Mouse (Mus musculus) embryonic facial prominence, embryonic 13.5 days (tissue): Measurements from ENCODE around the gene Kat6b. TPM values are rescaled to one million over a fixed set of nuclear protein-coding genes. Genes with fewer than 3 reads are reported as not detected.
"Not testable (repeated sequence)": the region's sequence is repeated elsewhere in the genome, so short reads cannot be mapped to it uniquely, and the experiment has no call there.

Experiments used
- ATAC-seq: fragments of 200-750 bp; cut with Nextera tagmentation; 2 replicates; pipeline ENCODE4 v1.8.0; 2017; ENCODE audit warnings: low read depth; ENCODE audit not compliant: insufficient number of reproducible peaks, insufficient read depth, low FRiP score, low TSS enrichment
- H3K27ac ChIP-seq: fragments of 300-500 bp; sonication (generic); 2 replicates; pipeline ENCODE4 v1.5.1; 2015; ENCODE audit warnings: moderate library complexity, mild to moderate bottlenecking, inconsistent platforms
- H3K27me3 ChIP-seq: fragments of 300-500 bp; sonication (generic); 2 replicates; pipeline ENCODE4 v1.6.1; 2015; ENCODE audit warnings: mild to moderate bottlenecking, inconsistent platforms
- H3K36me3 ChIP-seq: fragments of 300-500 bp; sonication (generic); 2 replicates; pipeline ENCODE4 v1.6.1; 2015; ENCODE audit warnings: mild to moderate bottlenecking, inconsistent platforms
- H3K4me1 ChIP-seq: fragments of 300-500 bp; sonication (generic); 2 replicates; pipeline ENCODE4 v1.6.1; 2015; ENCODE audit warnings: inconsistent platforms
- H3K4me2 ChIP-seq: fragments of 300-500 bp; sonication (generic); 2 replicates; pipeline ENCODE4 v1.6.1; 2015; ENCODE audit warnings: moderate library complexity, mild to moderate bottlenecking, inconsistent platforms
- H3K4me3 ChIP-seq: fragments of 300-500 bp; sonication (generic); 2 replicates; pipeline ENCODE4 v1.5.1; 2015; ENCODE audit warnings: mild to moderate bottlenecking, inconsistent platforms
- H3K9ac ChIP-seq: fragments of 300-500 bp; sonication (generic); 2 replicates; pipeline ENCODE4 v1.6.1; 2015; ENCODE audit warnings: mild to moderate bottlenecking, inconsistent platforms
- H3K9me3 ChIP-seq: fragments of 300-500 bp; sonication (generic); 2 replicates; pipeline ENCODE4 v1.6.1; 2016; ENCODE audit warnings: inconsistent platforms
- WGBS: fragments of 180-500 bp; shearing (Covaris S2); methylation state at CpG from one replicate; pipeline ENCODE4 v1.1.7; 2015; ENCODE audit warnings: mixed read lengths; 5-methylcytosine and 5-hydroxymethylcytosine counted together
- polyA plus RNA-seq: library from polyadenylated mRNA; unstranded; fragments of >200 nt; fragmentation: Nextera tagmentation; extraction: Ambion mirVana; gene quantifications from 2 replicates; pipeline ENCODE4 v1.2.1, GENCODE M21; 2015

Kat6b gene
- polyA plus RNA-seq, 1 experiment from 2014 or later: 28.2 TPM

GRCm38 (mm10) chr14:21458696-21459095 lies 22.5 kb upstream of the Kat6b start:
- Histone ChIP-seq H3K4me2 (no peak overlapping the region), H3K4me1 (peaks cover 9% of the 10 kb centered on the region; the same call in 1 of the 2 replicates), H3K4me3 (no peak overlapping the region), H3K27me3 (no peaks in the 10 kb centered on the region), H3K36me3 (no peaks in the 10 kb centered on the region), H3K27ac (no peak overlapping the region), H3K9ac (no peak overlapping the region), H3K9me3 (no peaks in the 10 kb centered on the region)
- no peak for ATAC-seq
- WGBS: 86% methylated on average over 7 of the region's 7 CpGs

GRCm38 (mm10) chr14:21459163-21459562 lies 22.1 kb upstream of the Kat6b start:
- no peak for ATAC-seq
- H3K9ac ChIP-seq: no peak overlapping the region
- H3K4me1 ChIP-seq: peaks cover 9% of the 10 kb centered on the region; the same call in 1 of the 2 replicates
- 85% methylated on average over 4 of the region's 4 CpGs for WGBS
- no peak overlapping the region for H3K4me2 ChIP-seq
- H3K36me3 ChIP-seq: no peaks in the 10 kb centered on the region
- H3K27me3 ChIP-seq: no peaks in the 10 kb centered on the region
- no peak overlapping the region for H3K27ac ChIP-seq
- H3K4me3 ChIP-seq: no peak overlapping the region
- H3K9me3 ChIP-seq: no peaks in the 10 kb centered on the region

GRCm38 (mm10) chr14:21462398-21462797 lies 18.8 kb upstream of the Kat6b start:
- Histone ChIP-seq H3K4me1 (peaks cover 13% of the 10 kb centered on the region; the same call in 1 of the 2 replicates), H3K27ac (no peak overlapping the region), H3K9ac (no peak overlapping the region), H3K4me2 (no peak overlapping the region), H3K27me3 (no peaks in the 10 kb centered on the region), H3K4me3 (no peak overlapping the region), H3K9me3 (no peaks in the 10 kb centered on the region), H3K36me3 (no peaks in the 10 kb centered on the region)
- no peak for ATAC-seq
- WGBS: 96% methylated on average over 3 of the region's 3 CpGs

- peaks cover 13% of the 10 kb centered on the region; the same call in 1 of the 2 replicates for H3K4me1 ChIP-seq
- H3K36me3 ChIP-seq: no peaks in the 10 kb centered on the region
- H3K27me3 ChIP-seq: no peaks in the 10 kb centered on the region
- ATAC-seq: no peak
- H3K4me2 ChIP-seq: no peak overlapping the region
- 91% methylated on average over 9 of the region's 9 CpGs for WGBS
- no peak overlapping the region for H3K9ac ChIP-seq
- H3K27ac ChIP-seq: no peak overlapping the region
- H3K4me3 ChIP-seq: no peak overlapping the region
- H3K9me3 ChIP-seq: no peaks in the 10 kb centered on the region
These were observed 18.0 kb upstream of the Kat6b start for GRCm38 (mm10) chr14:21463117-21463712.

- no peaks in the 10 kb centered on the region for H3K27me3 ChIP-seq
- no peak for ATAC-seq
- no peak overlapping the region for H3K4me2 ChIP-seq
- no peaks in the 10 kb centered on the region for H3K9me3 ChIP-seq
- H3K4me3 ChIP-seq: no peak overlapping the region
- no peak overlapping the region for H3K9ac ChIP-seq
- H3K27ac ChIP-seq: no peak overlapping the region
- no peaks in the 10 kb centered on the region for H3K36me3 ChIP-seq
- no peaks in the 10 kb centered on the region for H3K4me1 ChIP-seq
- WGBS: 77% methylated on average over 5 of the region's 5 CpGs
These were observed 10.8 kb upstream of the Kat6b start for GRCm38 (mm10) chr14:21470386-21470785.

GRCm38 (mm10) chr14:21471975-21472374 lies 9.3 kb upstream of the Kat6b start:
- Histone ChIP-seq H3K4me2 (no peak overlapping the region), H3K9ac (no peak overlapping the region), H3K4me1 (no peaks in the 10 kb centered on the region), H3K36me3 (no peaks in the 10 kb centered on the region), H3K27ac (no peak overlapping the region), H3K27me3 (no peaks in the 10 kb centered on the region), H3K4me3 (no peak overlapping the region), H3K9me3 (no peaks in the 10 kb centered on the region)
- no peak for ATAC-seq
- WGBS: 88% methylated on average over 2 of the region's 2 CpGs

GRCm38 (mm10) chr14:21474593-21475132 lies 6.6 kb upstream of the Kat6b start:
- not testable (repeated sequence) for H3K9me3 ChIP-seq, H3K4me1 ChIP-seq, ATAC-seq, H3K27ac ChIP-seq, H3K9ac ChIP-seq, H3K36me3 ChIP-seq, H3K4me3 ChIP-seq, H3K4me2 ChIP-seq, H3K27me3 ChIP-seq
- 90% methylated on average over 4 of the region's 4 CpGs for whole genome bisulfite sequencing

GRCm38 (mm10) chr14:21477181-21477580 lies 4.1 kb upstream of the Kat6b start:
- H3K4me1 ChIP-seq: no peaks in the 10 kb centered on the region
- 79% methylated on average over 2 of the region's 2 CpGs for WGBS
- H3K36me3 ChIP-seq: no peaks in the 10 kb centered on the region
- H3K4me2 ChIP-seq: no peak overlapping the region
- ATAC-seq: no peak
- H3K9ac ChIP-seq: no peak overlapping the region
- no peak overlapping the region for H3K27ac ChIP-seq
- H3K4me3 ChIP-seq: no peak overlapping the region
- no peaks in the 10 kb centered on the region for H3K9me3 ChIP-seq
- no peaks in the 10 kb centered on the region for H3K27me3 ChIP-seq

- Histone ChIP-seq H3K9me3 (no peaks in the 10 kb centered on the region), H3K4me3 (no peak overlapping the region), H3K9ac (no peak overlapping the region), H3K4me2 (no peak overlapping the region), H3K36me3 (no peaks in the 10 kb centered on the region), H3K4me1 (no peaks in the 10 kb centered on the region), H3K27ac (no peak overlapping the region), H3K27me3 (no peaks in the 10 kb centered on the region)
- ATAC-seq: no peak
- WGBS: 89% methylated on average over 8 of the region's 8 CpGs
These were observed 1.7 kb upstream of the Kat6b start for GRCm38 (mm10) chr14:21479566-21479965.

- no peak overlapping the region for H3K4me2 ChIP-seq
- no peak overlapping the region for H3K27ac ChIP-seq
- H3K9me3 ChIP-seq: no peaks in the 10 kb centered on the region
- H3K4me3 ChIP-seq: no peak overlapping the region
- H3K9ac ChIP-seq: no peak overlapping the region
- H3K4me1 ChIP-seq: no peaks in the 10 kb centered on the region
- H3K27me3 ChIP-seq: no peaks in the 10 kb centered on the region
- no peaks in the 10 kb centered on the region for H3K36me3 ChIP-seq
- no peak for ATAC-seq
- WGBS: 93% methylated on average over 5 of the region's 5 CpGs
These were observed 1.0 kb upstream of the Kat6b start for GRCm38 (mm10) chr14:21480191-21480590.

- 91% methylated on average over 2 of the region's 2 CpGs for WGBS
- H3K4me3 ChIP-seq: no peak overlapping the region
- no peak for ATAC-seq
- H3K9me3 ChIP-seq: no peaks in the 10 kb centered on the region
- H3K27me3 ChIP-seq: no peaks in the 10 kb centered on the region
- H3K9ac ChIP-seq: no peak overlapping the region
- H3K27ac ChIP-seq: no peak overlapping the region
- no peaks in the 10 kb centered on the region for H3K36me3 ChIP-seq
- H3K4me2 ChIP-seq: no peak overlapping the region
- 0 out of 2 replicates have a peak, but pooled peaks cover 2% of the 10 kb centered on the region for H3K4me1 ChIP-seq
These were observed 3.0 kb downstream of the Kat6b start for GRCm38 (mm10) chr14:21484199-21484598.

GRCm38 (mm10) chr14:21484693-21485092 lies 3.5 kb downstream of the Kat6b start:
- H3K27ac ChIP-seq: no peak overlapping the region
- H3K9me3 ChIP-seq: no peaks in the 10 kb centered on the region
- H3K36me3 ChIP-seq: no peaks in the 10 kb centered on the region
- no peaks in the 10 kb centered on the region for H3K27me3 ChIP-seq
- H3K4me2 ChIP-seq: no peak overlapping the region
- ATAC-seq: no peak
- H3K9ac ChIP-seq: no peak overlapping the region
- H3K4me1 ChIP-seq: 0 out of 2 replicates have a peak, but pooled peaks cover 2% of the 10 kb centered on the region
- H3K4me3 ChIP-seq: no peak overlapping the region
- 96% methylated on average over 10 of the region's 10 CpGs for WGBS
